Mouse (Mus musculus): ENCODE measurements around the gene Asgr1. TPM values are rescaled to one million over a fixed set of nuclear protein-coding genes. Genes with fewer than 3 reads are reported as not detected.

Asgr1 gene
- total RNA-seq, 2 experiments from 2014 or later, result not detected

Other genes with a start within 250 kb of the Asgr1 start
Only the 30 nearest of the 35 such genes appear.
- 258 and 276 TPM in 2 replicates for gene Tmem256, start 215.6 kb upstream of the Asgr1 start, total RNA-seq (2015; ENCODE audit: low replicate concordance)
- gene Tmem256, start 215.6 kb upstream of the Asgr1 start, total RNA-seq (2017; ENCODE audit: low replicate concordance), result 123 and 303 TPM in 2 replicates
- 24.9 and 26.0 TPM in 2 replicates for gene Plscr3, start 207.7 kb upstream of the Asgr1 start, total RNA-seq (2015; ENCODE audit: low replicate concordance)
- gene Plscr3, start 207.7 kb upstream of the Asgr1 start, total RNA-seq (2017; ENCODE audit: low replicate concordance), result 15.1 and 27.7 TPM in 2 replicates
- 5.9 and 6.8 TPM in 2 replicates for gene Tnk1, start 195.4 kb upstream of the Asgr1 start, total RNA-seq (2015; ENCODE audit: low replicate concordance)
- 7.3 and 8.1 TPM in 2 replicates for gene Tnk1, start 195.4 kb upstream of the Asgr1 start, total RNA-seq (2017; ENCODE audit: low replicate concordance)
- gene Tmem95, start 176.1 kb upstream of the Asgr1 start, total RNA-seq (2015; ENCODE audit: low replicate concordance), result not detected in 2 replicates
- gene Tmem95, start 176.1 kb upstream of the Asgr1 start, total RNA-seq (2017; ENCODE audit: low replicate concordance), result not detected in 2 replicates
- 0.72 and 0.84 TPM in 2 replicates for gene Kctd11, start 172.7 kb upstream of the Asgr1 start, total RNA-seq (2015; ENCODE audit: low replicate concordance)
- 0.13 TPM in 1 of 2 replicates, not detected in the other for gene Kctd11, start 172.7 kb upstream of the Asgr1 start, total RNA-seq (2017; ENCODE audit: low replicate concordance)
- 9.4 and 12.6 TPM in 2 replicates for gene Acap1, start 158.5 kb upstream of the Asgr1 start, total RNA-seq (2015; ENCODE audit: low replicate concordance)
- gene Acap1, start 158.5 kb upstream of the Asgr1 start, total RNA-seq (2017; ENCODE audit: low replicate concordance), result 8.5 and 11.6 TPM in 2 replicates
- gene 2810408A11Rik, start 153.1 kb upstream of the Asgr1 start, total RNA-seq (2015; ENCODE audit: low replicate concordance), result 2.5 TPM in 1 of 2 replicates, not detected in the other
- gene 2810408A11Rik, start 153.1 kb upstream of the Asgr1 start, total RNA-seq (2017; ENCODE audit: low replicate concordance), result 0.51 TPM in 1 of 2 replicates, not detected in the other
- 8.6 and 8.8 TPM in 2 replicates for gene Neurl4, start 153.0 kb upstream of the Asgr1 start, total RNA-seq (2015; ENCODE audit: low replicate concordance)
- gene Neurl4, start 153.0 kb upstream of the Asgr1 start, total RNA-seq (2017; ENCODE audit: low replicate concordance), result 23.2 and 59.7 TPM in 2 replicates
- 268 and 359 TPM in 2 replicates for gene Gps2, start 140.2 kb upstream of the Asgr1 start, total RNA-seq (2015; ENCODE audit: low replicate concordance)
- 130 and 161 TPM in 2 replicates for gene Gps2, start 140.2 kb upstream of the Asgr1 start, total RNA-seq (2017; ENCODE audit: low replicate concordance)
- gene Eif5a, start 132.1 kb upstream of the Asgr1 start, total RNA-seq (2015; ENCODE audit: low replicate concordance), result 394 and 471 TPM in 2 replicates
- gene Eif5a, start 132.1 kb upstream of the Asgr1 start, total RNA-seq (2017; ENCODE audit: low replicate concordance), result 246 and 254 TPM in 2 replicates
- not detected in 2 replicates for gene Ybx2, start 118.3 kb upstream of the Asgr1 start, total RNA-seq (2015; ENCODE audit: low replicate concordance)
- 3.9 TPM in 1 of 2 replicates, not detected in the other for gene Ybx2, start 118.3 kb upstream of the Asgr1 start, total RNA-seq (2017; ENCODE audit: low replicate concordance)
- 94.7 and 103 TPM in 2 replicates for gene Slc2a4, start 105.9 kb upstream of the Asgr1 start, total RNA-seq (2015; ENCODE audit: low replicate concordance)
- gene Slc2a4, start 105.9 kb upstream of the Asgr1 start, total RNA-seq (2017; ENCODE audit: low replicate concordance), result 246 and 613 TPM in 2 replicates
- not detected in 2 replicates for gene Cldn7, start 89.3 kb upstream of the Asgr1 start, total RNA-seq (2015; ENCODE audit: low replicate concordance)
- not detected in 2 replicates for gene Cldn7, start 89.3 kb upstream of the Asgr1 start, total RNA-seq (2017; ENCODE audit: low replicate concordance)
- gene Ctdnep1, start 72.9 kb upstream of the Asgr1 start, total RNA-seq (2015; ENCODE audit: low replicate concordance), result 49.4 and 83.4 TPM in 2 replicates
- gene Ctdnep1, start 72.9 kb upstream of the Asgr1 start, total RNA-seq (2017; ENCODE audit: low replicate concordance), result 17.1 and 20.9 TPM in 2 replicates
- gene Elp5, start 71.6 kb upstream of the Asgr1 start, total RNA-seq (2015; ENCODE audit: low replicate concordance), result 45.0 and 50.7 TPM in 2 replicates
- gene Elp5, start 71.6 kb upstream of the Asgr1 start, total RNA-seq (2017; ENCODE audit: low replicate concordance), result 25.3 and 45.8 TPM in 2 replicates
- gene Gabarap, start 62.9 kb upstream of the Asgr1 start, total RNA-seq (2015; ENCODE audit: low replicate concordance), result 393 and 394 TPM in 2 replicates
- gene Gabarap, start 62.9 kb upstream of the Asgr1 start, total RNA-seq (2017; ENCODE audit: low replicate concordance), result 161 and 239 TPM in 2 replicates
- 18.7 and 21.4 TPM in 2 replicates for gene Phf23, start 58.3 kb upstream of the Asgr1 start, total RNA-seq (2015; ENCODE audit: low replicate concordance)
- gene Phf23, start 58.3 kb upstream of the Asgr1 start, total RNA-seq (2017; ENCODE audit: low replicate concordance), result 22.2 and 25.4 TPM in 2 replicates
- gene Dvl2, start 53.5 kb upstream of the Asgr1 start, total RNA-seq (2015; ENCODE audit: low replicate concordance), result 2.9 and 4.3 TPM in 2 replicates
- gene Dvl2, start 53.5 kb upstream of the Asgr1 start, total RNA-seq (2017; ENCODE audit: low replicate concordance), result 0.30 and 2.4 TPM in 2 replicates
- gene Acadvl, start 38.7 kb upstream of the Asgr1 start, total RNA-seq (2015; ENCODE audit: low replicate concordance), result 24.9 and 52.8 TPM in 2 replicates
- 20.7 and 23.4 TPM in 2 replicates for gene Acadvl, start 38.7 kb upstream of the Asgr1 start, total RNA-seq (2017; ENCODE audit: low replicate concordance)
- gene Dlg4, start 37.1 kb upstream of the Asgr1 start, total RNA-seq (2015; ENCODE audit: low replicate concordance), result not detected in 2 replicates
- 1.1 and 2.7 TPM in 2 replicates for gene Dlg4, start 37.1 kb upstream of the Asgr1 start, total RNA-seq (2017; ENCODE audit: low replicate concordance)
- not detected in 2 replicates for gene Asgr2, start 38.6 kb downstream of the Asgr1 start, total RNA-seq (2015; ENCODE audit: low replicate concordance)
- gene Asgr2, start 38.6 kb downstream of the Asgr1 start, total RNA-seq (2017; ENCODE audit: low replicate concordance), result not detected in 2 replicates
- gene Mgl2, start 76.2 kb downstream of the Asgr1 start, total RNA-seq (2015; ENCODE audit: low replicate concordance), result 4.2 and 5.0 TPM in 2 replicates
- gene Mgl2, start 76.2 kb downstream of the Asgr1 start, total RNA-seq (2017; ENCODE audit: low replicate concordance), result 8.0 and 12.5 TPM in 2 replicates
- gene Clec10a, start 102.1 kb downstream of the Asgr1 start, total RNA-seq (2015; ENCODE audit: low replicate concordance), result 1.3 and 11.2 TPM in 2 replicates
- gene Clec10a, start 102.1 kb downstream of the Asgr1 start, total RNA-seq (2017; ENCODE audit: low replicate concordance), result 0.77 and 2.6 TPM in 2 replicates
- not detected in 2 replicates for gene Slc16a11, start 158.7 kb downstream of the Asgr1 start, total RNA-seq (2015; ENCODE audit: low replicate concordance)
- not detected in 2 replicates for gene Slc16a11, start 158.7 kb downstream of the Asgr1 start, total RNA-seq (2017; ENCODE audit: low replicate concordance)
- gene Slc16a13, start 167.0 kb downstream of the Asgr1 start, total RNA-seq (2015; ENCODE audit: low replicate concordance), result 0.72 and 0.84 TPM in 2 replicates
- gene Slc16a13, start 167.0 kb downstream of the Asgr1 start, total RNA-seq (2017; ENCODE audit: low replicate concordance), result 0.39 and 2.3 TPM in 2 replicates
- gene Bcl6b, start 175.7 kb downstream of the Asgr1 start, total RNA-seq (2015; ENCODE audit: low replicate concordance), result 1.8 TPM in 1 of 2 replicates, not detected in the other
- 0.61 and 2.3 TPM in 2 replicates for gene Bcl6b, start 175.7 kb downstream of the Asgr1 start, total RNA-seq (2017; ENCODE audit: low replicate concordance)
- 31.4 and 102 TPM in 2 replicates for gene 0610010K14Rik, start 183.8 kb downstream of the Asgr1 start, total RNA-seq (2015; ENCODE audit: low replicate concordance)
- gene 0610010K14Rik, start 183.8 kb downstream of the Asgr1 start, total RNA-seq (2017; ENCODE audit: low replicate concordance), result 14.5 and 24.2 TPM in 2 replicates
- not detected in 2 replicates for gene Gm21988, start 185.7 kb downstream of the Asgr1 start, total RNA-seq (2015; ENCODE audit: low replicate concordance)
- gene Gm21988, start 185.7 kb downstream of the Asgr1 start, total RNA-seq (2017; ENCODE audit: low replicate concordance), result 4.1 TPM in 1 of 2 replicates, not detected in the other
- gene Rnasek, start 185.8 kb downstream of the Asgr1 start, total RNA-seq (2015; ENCODE audit: low replicate concordance), result 167 and 191 TPM in 2 replicates
- 21.3 and 24.1 TPM in 2 replicates for gene Rnasek, start 185.8 kb downstream of the Asgr1 start, total RNA-seq (2017; ENCODE audit: low replicate concordance)
- 1.7 TPM in 1 of 2 replicates, not detected in the other for gene Alox12, start 201.3 kb downstream of the Asgr1 start, total RNA-seq (2015; ENCODE audit: low replicate concordance)
- 1.0 TPM in 1 of 2 replicates, not detected in the other for gene Alox12, start 201.3 kb downstream of the Asgr1 start, total RNA-seq (2017; ENCODE audit: low replicate concordance)